Mouse (Mus musculus) right cerebral cortex, postnatal 14 days (tissue): ENCODE data around the gene Ehbp1l1.

Source experiments
- DNase-seq: peaks from one replicate; pipeline ENCODE4 v3.0.0; 2022

The Ehbp1l1 gene

GRCm38 (mm10) chr19:5665465-5665864 is 60.7 kb downstream of the Ehbp1l1 start:
- DNase-seq: no peak

- DNase-seq: no peak
These were observed 61.4 kb downstream of the Ehbp1l1 start for GRCm38 (mm10) chr19:5664669-5665257.

GRCm38 (mm10) chr19:5662981-5663913 is 62.9 kb downstream of the Ehbp1l1 start, which contains the start of gene Sipa1:
Gene Sipa1, minus strand, starts transcription at chr19:5663707.
- DNase-seq: peak; percentile 71

- no peak for DNase-seq
These were observed 63.8 kb downstream of the Ehbp1l1 start for GRCm38 (mm10) chr19:5662310-5662709.

GRCm38 (mm10) chr19:5660942-5661751 is 65.0 kb downstream of the Ehbp1l1 start:
- DNase-seq: no peak
